Comparison of ENCODE assay signal across 9 mouse cellular contexts in the genomic region with DNA sequence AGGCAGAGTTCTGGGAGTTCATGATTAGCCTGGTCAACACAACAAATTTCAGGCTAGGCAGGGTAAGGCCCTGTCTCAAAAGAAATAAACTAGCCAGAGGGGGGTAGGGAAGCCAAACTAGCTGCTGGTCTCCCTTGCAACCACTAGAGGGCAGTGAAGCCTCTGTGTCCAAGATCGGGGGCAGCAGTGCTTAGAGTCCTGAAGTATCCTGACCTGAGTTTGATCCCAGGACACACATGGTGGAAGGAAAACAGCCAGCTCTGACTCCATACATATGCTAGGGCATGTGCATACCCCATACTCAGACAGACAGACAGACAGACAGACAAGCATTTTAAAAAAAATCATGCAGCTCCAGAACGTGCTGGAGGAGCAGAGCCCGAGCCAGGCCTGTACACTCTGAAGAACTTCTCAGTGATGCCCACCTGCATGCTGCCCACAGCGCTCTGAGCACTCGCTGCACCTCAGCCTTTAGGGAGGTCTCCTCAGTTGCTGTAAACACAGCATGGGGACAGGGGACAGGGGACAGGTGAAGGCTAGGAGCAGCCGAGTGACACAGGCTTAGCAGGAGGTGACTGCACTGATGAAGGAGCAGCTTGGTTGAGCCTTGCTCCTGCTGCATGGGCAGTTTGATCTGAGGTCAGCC. TPM values are rescaled to one million over a fixed set of nuclear protein-coding genes. Genes with fewer than 3 reads are reported as not detected.
DNase-seq lines count a peak whose midpoint lies in the region; ATAC-seq and TF ChIP-seq lines count a peak whose summit lies in the region.
"Had no signal": no experiment of that assay in that cellular context is flagged by ENCODE, and none has a peak within 500 bp of the region (broad histone marks: within the 10 kb centered on the region; RNA-seq: fewer than 3 reads in every experiment).

No protein-coding gene starts in this region.

- H3K9me3 ChIP-seq in heart, embryonic 16.5 days (replicated peaks; ENCODE audit: control insufficient read depth, low read length) = no peaks in the 10 kb centered on the region
- H3K9me3 ChIP-seq: liver, embryonic 15.5 days had no signal

- peak; percentile 59 for ATAC-seq in heart, embryonic 16.5 days (replicated peaks; ENCODE audit: extremely low read depth, insufficient read depth, low FRiP score)
- peak; percentile 64; the same call in 1 of the 2 replicates for ATAC-seq in megakaryocyte-erythroid progenitor cell, adult 5-6 weeks (replicated peaks; ENCODE audit: low FRiP score, low TSS enrichment, poor library complexity, severe bottlenecking)

- H3K4me2 ChIP-seq in heart, embryonic 16.5 days (ENCODE audit: low read depth, low read length) = no peak overlapping the region
- H3K4me2 ChIP-seq: liver, embryonic 15.5 days had no signal

- no peak overlapping the region for H3K27ac ChIP-seq in cortical plate, adult 2 months (ENCODE audit: insufficient read depth, low read length)
- no peak overlapping the region for H3K27ac ChIP-seq in heart, embryonic 16.5 days (ENCODE audit: low read length)
- H3K27ac ChIP-seq: liver, embryonic 15.5 days had no signal

- no peak for TF ChIP-seq POLR2A in cortical plate, adult 2 months (IDR thresholded peaks at IDR 0.05; ENCODE audit: extremely low read depth, insufficient read depth, low read length)

- H3K36me3 ChIP-seq in heart, embryonic 16.5 days (ENCODE audit: control insufficient read depth, insufficient read depth) = peaks cover under 1% of the 10 kb centered on the region; the same call in 1 of the 2 replicates

- 71% methylated on average over 6 of the region's 6 CpGs for WGBS in heart, embryonic 16.5 days

- H3K4me3 ChIP-seq in cortical plate, adult 2 months (ENCODE audit: insufficient read depth, low read length) = no peak overlapping the region
- H3K4me3 ChIP-seq in heart, embryonic 16.5 days (ENCODE audit: low read length) = no peak overlapping the region
- H3K4me3 ChIP-seq: liver, embryonic 15.5 days had no signal

- peak; percentile 47 for DNase-seq in kidney, adult 18-20 months
- no peak for DNase-seq in kidney, adult 11 months
- DNase-seq in T-cell, adult 2 months (ENCODE audit: low spot score) = peak; percentile 25
- peak; percentile 48 for DNase-seq in kidney, postnatal 14 days
- DNase-seq in thymus, postnatal 0 days (ENCODE audit: low spot score) = peak; percentile 73

- peak; percentile 93 for TF ChIP-seq CTCF in cortical plate, adult 2 months (IDR thresholded peaks at IDR 0.05; ENCODE audit: extremely low read depth, insufficient read depth, low read length)

- H3K4me1 ChIP-seq in cortical plate, adult 2 months (ENCODE audit: control insufficient read depth, insufficient read depth, low read length) = no peaks in the 10 kb centered on the region
- H3K4me1 ChIP-seq in heart, embryonic 16.5 days (ENCODE audit: control insufficient read depth, insufficient read depth, low read length) = no peaks in the 10 kb centered on the region

- H3K27me3 ChIP-seq in heart, embryonic 16.5 days (ENCODE audit: control insufficient read depth, insufficient read depth, low read length) = no peaks in the 10 kb centered on the region
- H3K27me3 ChIP-seq: liver, embryonic 15.5 days had no signal

- no peak overlapping the region for H3K9ac ChIP-seq in heart, embryonic 16.5 days (ENCODE audit: low read length)
- H3K9ac ChIP-seq: liver, embryonic 15.5 days had no signal

RNA-seq across cellular contexts. Expression of a gene that starts 18.3 kb away (rescaled TPM):
- 12.7 and 13.1 TPM in 2 replicates for polyA plus RNA-seq in cortical plate, adult 2 months (2012; rRNA removed)
- 11.0 and 18.3 TPM in 2 replicates for polyA plus RNA-seq in heart, embryonic 16.5 days (2015; fragmentation: Nextera tagmentation; extraction: Ambion mirVana)
- total RNA-seq in megakaryocyte-erythroid progenitor cell, adult 5-6 weeks (2014; fragmentation: Nextera tagmentation) = 55.4 TPM in 2 replicates
- total RNA-seq in megakaryocyte-erythroid progenitor cell, adult 5-6 weeks (2017) = 23.7 and 25.8 TPM in 2 replicates
- 72.6 and 78.5 TPM in 2 replicates for polyA plus RNA-seq in thymus, postnatal 0 days (2015; fragmentation: Nextera tagmentation; extraction: Ambion mirVana)
